Mouse (Mus musculus) kidney, adult 2 months (tissue): Measurements from ENCODE around the gene Mmgt2. TPM values are rescaled to one million over a fixed set of nuclear protein-coding genes. Genes with fewer than 3 reads are reported as not detected.

ENCODE experiments used
- DNase-seq: peaks from one replicate; pipeline ENCODE4 v3.0.0; 2021
- H3K27ac ChIP-seq: fragments of 200-500 bp; 2 replicates; pipeline ENCODE4 v1.5.1; 2012; ENCODE audit warnings: low read depth, low read length, control low read depth, inconsistent platforms; ENCODE audit not compliant: insufficient read depth
- H3K27me3 ChIP-seq: fragments of 200-500 bp; replicated peaks from 2 replicates; pipeline ENCODE4 v1.6.1; 2012; ENCODE audit warnings: mild to moderate bottlenecking, moderate library complexity, low read length, inconsistent platforms; ENCODE audit not compliant: control insufficient read depth, insufficient read depth
- H3K36me3 ChIP-seq: fragments of 200-500 bp; 2 replicates; pipeline ENCODE4 v1.6.1; 2012; ENCODE audit warnings: mild to moderate bottlenecking, moderate library complexity, low read length, inconsistent platforms; ENCODE audit not compliant: control insufficient read depth, insufficient read depth
- H3K4me1 ChIP-seq: fragments of 200-500 bp; 2 replicates; pipeline ENCODE4 v1.6.1; 2011; ENCODE audit warnings: low read length; ENCODE audit not compliant: control insufficient read depth, insufficient read depth
- H3K4me3 ChIP-seq: fragments of 200-500 bp; 2 replicates; pipeline ENCODE4 v1.5.1; 2011; ENCODE audit warnings: mild to moderate bottlenecking, low read depth, low read length, control low read depth; ENCODE audit not compliant: insufficient read depth
- CTCF ChIP-seq: fragments of 200-500 bp; conservative IDR thresholded peaks from 2 replicates; pipeline ENCODE4 v1.5.1; 2011; ENCODE audit warnings: low read depth, mild to moderate bottlenecking, control low read depth, low read length, moderate library complexity, mixed read lengths; ENCODE audit not compliant: insufficient read depth, insufficient read length
- POLR2A ChIP-seq: fragments of 200-500 bp; IDR thresholded peaks from one replicate; pipeline ENCODE4 v1.6.1; 2011; ENCODE audit warnings: low read depth, low read length, control low read depth
- WGBS: fragments of 180-500 bp; shearing (Covaris S2); methylation state at CpG from one replicate; pipeline ENCODE4 v1.1.7; 2018; 5-methylcytosine and 5-hydroxymethylcytosine counted together
- polyA plus RNA-seq: library from polyadenylated mRNA; depleted of rRNA; stranded (reverse); fragments of >200 nt; gene quantifications from 2 replicates; pipeline ENCODE4 v1.2.3, GENCODE M21; 2012

Gene Mmgt2
- polyA plus RNA-seq, 1 experiment: 24.0 TPM

DNA sequence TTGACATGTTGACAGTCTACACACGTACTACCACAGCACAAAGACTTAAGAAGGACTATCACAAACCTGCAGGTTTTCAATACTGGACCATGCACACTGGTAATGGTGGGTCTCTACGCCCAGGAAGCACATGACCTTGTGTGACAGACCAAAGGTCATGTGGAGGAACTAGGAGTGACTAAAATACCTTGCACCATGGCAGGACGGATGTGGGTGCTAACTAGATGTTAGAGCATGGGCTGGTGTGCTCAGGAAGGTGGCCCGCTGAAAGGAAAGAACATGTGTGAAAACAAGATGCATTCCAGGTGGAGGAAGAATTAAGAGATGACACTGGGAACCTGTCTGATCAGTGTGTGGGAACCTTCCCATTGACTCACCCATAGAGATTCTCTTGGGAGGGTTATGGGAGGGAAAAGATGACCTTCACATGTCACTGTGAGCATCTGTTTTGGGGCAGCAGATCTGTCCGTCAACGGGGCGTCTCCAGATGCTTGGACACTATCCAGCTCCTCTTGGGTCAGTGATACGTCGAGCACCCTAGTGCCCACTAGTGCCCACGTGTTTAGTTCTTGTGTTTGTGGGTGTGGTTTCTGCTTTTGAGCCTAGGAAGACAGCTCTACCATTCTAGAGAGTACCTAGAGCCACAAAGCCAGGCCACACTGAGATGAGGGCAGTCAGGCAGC, 4.6 kb upstream of the Mmgt2 start:
- no peak for DNase-seq

DNA sequence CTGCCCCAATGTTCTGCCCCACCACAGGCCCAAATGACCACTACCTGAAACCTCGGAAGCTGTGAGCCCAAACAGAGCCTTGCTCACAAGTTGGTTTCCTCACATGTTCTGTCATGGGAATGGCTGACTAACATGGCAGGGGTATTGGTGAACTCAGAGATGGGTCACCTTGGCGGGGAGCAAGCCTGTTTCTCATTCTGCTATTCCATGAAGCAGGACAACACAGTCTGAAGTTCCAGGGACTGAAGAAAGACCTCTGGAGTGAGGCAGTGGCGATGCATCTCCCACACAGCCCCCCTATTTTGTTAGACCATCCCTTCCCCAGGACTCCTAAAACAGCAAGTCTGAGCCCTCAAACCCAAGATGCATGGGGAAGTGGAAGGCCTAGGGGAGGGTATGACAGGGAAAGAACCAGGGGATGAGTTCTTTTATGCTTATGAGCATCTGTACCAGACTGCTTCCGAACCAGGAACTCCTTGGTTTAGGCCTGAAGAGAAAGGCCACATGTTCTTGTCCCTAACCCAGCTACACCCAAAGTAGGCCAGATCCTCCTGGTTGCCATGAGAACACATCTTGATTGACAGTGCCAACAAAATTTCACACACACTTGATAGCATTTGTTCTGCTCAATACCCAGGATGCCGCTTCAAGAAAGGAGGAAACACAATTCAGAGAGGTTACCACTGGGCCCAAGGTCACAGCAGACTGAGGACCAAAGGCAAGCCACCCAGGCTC, 3.7 kb upstream of the Mmgt2 start:
- H3K27ac ChIP-seq: no peak overlapping the region
- peaks cover 12% of the 10 kb centered on the region for H3K4me1 ChIP-seq
- DNase-seq: no peak
- H3K27me3 ChIP-seq: no peaks in the 10 kb centered on the region
- no peaks in the 10 kb centered on the region for H3K36me3 ChIP-seq
- no peak overlapping the region for H3K4me3 ChIP-seq
- TF ChIP-seq POLR2A (no peak), CTCF (no peak)
- WGBS: 92% methylated on average over 5 of the region's 5 CpGs

More for the DNA sequence above, 4.6 kb upstream of the Mmgt2 start:
- Histone ChIP-seq H3K36me3 (no peaks in the 10 kb centered on the region), H3K27ac (no peak overlapping the region), H3K27me3 (no peaks in the 10 kb centered on the region), H3K4me1 (peaks cover 12% of the 10 kb centered on the region), H3K4me3 (no peak overlapping the region)
- TF ChIP-seq POLR2A (no peak), CTCF (no peak)
- WGBS: 71% methylated on average over 10 of the region's 10 CpGs

DNA sequence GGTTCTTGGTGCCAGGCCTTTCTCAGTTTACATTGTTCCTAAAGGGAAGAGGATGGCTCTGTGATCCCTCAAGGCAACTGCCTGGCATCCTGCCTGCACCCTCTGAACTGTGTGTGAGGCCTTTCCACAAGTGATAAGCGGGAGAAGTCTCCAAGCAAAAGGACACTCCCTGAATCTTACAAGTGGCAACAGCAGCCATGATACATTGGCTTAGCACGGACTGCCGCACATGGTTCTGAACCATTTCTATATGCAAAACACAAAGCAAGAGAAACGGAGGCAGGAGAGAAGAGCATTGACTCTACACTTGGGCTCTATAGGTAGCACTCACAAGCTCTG, 3.2 kb upstream of the Mmgt2 start:
- H3K4me3 ChIP-seq: no peak overlapping the region
- H3K36me3 ChIP-seq: no peaks in the 10 kb centered on the region
- 0 out of 2 replicates have a peak overlapping the region, but pooled peaks have one; percentile 17 for H3K27ac ChIP-seq
- TF ChIP-seq POLR2A (no peak), CTCF (no peak)
- DNase-seq: no peak
- WGBS: 92% methylated on average over 4 of the region's 4 CpGs
- no peaks in the 10 kb centered on the region for H3K27me3 ChIP-seq
- peaks cover 12% of the 10 kb centered on the region for H3K4me1 ChIP-seq

DNA sequence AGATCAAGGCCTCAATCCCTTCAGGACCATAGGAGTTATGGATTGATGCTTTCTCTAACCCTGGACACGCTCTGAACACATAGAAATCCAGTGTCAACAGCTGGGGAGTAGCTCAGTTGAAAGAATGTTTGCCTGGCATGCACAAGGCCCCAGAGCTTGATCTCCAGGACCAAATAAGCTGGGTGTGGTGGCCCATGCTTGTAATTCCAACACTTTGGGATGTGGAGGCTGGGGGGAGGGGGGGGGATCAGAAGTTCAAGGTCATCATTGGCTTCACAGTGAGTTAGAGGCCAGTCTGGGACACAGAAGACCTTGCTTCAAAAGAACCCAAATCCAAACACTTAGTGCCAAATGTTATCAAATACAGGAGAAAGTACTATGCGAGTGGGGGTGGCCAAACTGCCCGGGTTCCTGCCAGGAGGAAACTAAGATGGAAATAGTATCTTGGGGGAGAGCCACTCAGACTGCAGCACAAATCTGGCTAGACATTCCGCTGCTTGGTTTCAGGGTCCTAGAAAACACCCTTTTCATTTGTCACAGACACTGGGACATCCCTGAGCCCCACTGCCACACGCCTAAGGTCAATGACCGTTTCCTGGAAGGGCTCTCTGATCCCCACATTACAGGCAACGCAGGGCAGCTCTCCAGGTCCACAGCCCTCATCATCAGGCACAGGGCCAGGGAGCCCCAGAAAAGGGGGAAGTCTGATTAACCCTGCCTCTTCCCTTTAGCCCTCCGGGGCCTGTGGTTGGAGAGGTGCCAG, 2.6 kb upstream of the Mmgt2 start:
- H3K4me3 ChIP-seq: 0 out of 2 replicates have a peak overlapping the region, but pooled peaks have one; percentile 8
- peaks cover 12% of the 10 kb centered on the region for H3K4me1 ChIP-seq
- 40% methylated on average over 8 of the region's 8 CpGs for WGBS
- no peaks in the 10 kb centered on the region for H3K36me3 ChIP-seq
- peak overlapping the region; percentile 17; the same call in 1 of the 2 replicates for H3K27ac ChIP-seq
- no peak for DNase-seq
- no peaks in the 10 kb centered on the region for H3K27me3 ChIP-seq
- TF ChIP-seq CTCF: no peak
- no peak for TF ChIP-seq POLR2A

DNA sequence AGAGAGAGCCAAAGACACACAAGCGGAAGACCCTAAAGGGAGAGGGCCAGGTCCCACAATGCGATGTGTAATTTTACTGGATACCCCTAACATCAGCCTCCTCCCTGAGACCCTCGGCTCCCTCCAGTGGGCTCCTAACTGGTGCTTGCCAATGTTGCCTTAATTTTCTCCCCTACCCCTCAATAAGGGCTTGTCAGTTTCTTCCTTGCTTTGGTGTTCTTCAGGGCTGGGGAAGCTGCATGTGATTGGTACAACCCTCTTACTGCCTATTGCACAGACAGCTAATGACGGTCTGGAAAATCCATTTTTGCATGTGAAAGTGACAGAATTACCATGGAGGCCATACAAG, 2.0 kb upstream of the Mmgt2 start:
- DNase-seq: no peak
- peak overlapping the region; percentile 10; the same call in 1 of the 2 replicates for H3K27ac ChIP-seq
- WGBS: 65% methylated on average over 4 of the region's 4 CpGs
- TF ChIP-seq POLR2A: no peak
- no peak for TF ChIP-seq CTCF
- H3K36me3 ChIP-seq: no peaks in the 10 kb centered on the region
- no peak overlapping the region for H3K4me3 ChIP-seq
- H3K27me3 ChIP-seq: no peaks in the 10 kb centered on the region
- H3K4me1 ChIP-seq: peaks cover 12% of the 10 kb centered on the region

DNA sequence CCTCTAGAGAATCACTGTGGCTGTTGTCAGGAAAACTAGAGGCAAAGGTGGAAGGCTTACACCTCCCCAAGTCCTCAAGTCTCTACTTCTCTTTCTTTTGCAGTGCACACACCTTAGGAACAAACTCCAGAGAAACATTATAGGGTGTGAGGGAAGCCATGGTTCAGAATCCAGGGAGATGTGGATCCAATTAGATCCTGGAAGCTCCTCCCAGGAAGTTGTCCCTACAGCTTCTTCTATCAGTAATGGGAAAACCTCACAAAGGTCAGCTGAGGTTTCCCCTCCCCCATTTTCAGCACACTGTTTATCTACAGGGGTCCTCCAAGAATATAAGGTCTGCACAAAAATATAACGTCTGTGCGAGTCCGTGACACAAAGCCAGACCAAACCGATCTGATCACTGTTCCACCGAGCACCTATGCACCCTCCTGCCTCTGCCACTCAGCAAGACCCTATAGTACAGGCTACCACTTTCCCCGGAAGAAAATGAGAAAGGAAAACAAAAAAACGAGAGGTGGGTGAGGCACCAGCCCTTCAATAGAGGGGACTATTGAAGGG, 1.4 kb upstream of the Mmgt2 start:
- no peak overlapping the region for H3K27ac ChIP-seq
- WGBS: 61% methylated on average over 7 of the region's 7 CpGs
- no peak for DNase-seq
- H3K27me3 ChIP-seq: no peaks in the 10 kb centered on the region
- TF ChIP-seq POLR2A (no peak), CTCF (no peak)
- peaks cover 12% of the 10 kb centered on the region for H3K4me1 ChIP-seq
- H3K36me3 ChIP-seq: no peaks in the 10 kb centered on the region
- no peak overlapping the region for H3K4me3 ChIP-seq
